ENCODE assay signal across 19 mouse cellular contexts in the genomic region with DNA sequence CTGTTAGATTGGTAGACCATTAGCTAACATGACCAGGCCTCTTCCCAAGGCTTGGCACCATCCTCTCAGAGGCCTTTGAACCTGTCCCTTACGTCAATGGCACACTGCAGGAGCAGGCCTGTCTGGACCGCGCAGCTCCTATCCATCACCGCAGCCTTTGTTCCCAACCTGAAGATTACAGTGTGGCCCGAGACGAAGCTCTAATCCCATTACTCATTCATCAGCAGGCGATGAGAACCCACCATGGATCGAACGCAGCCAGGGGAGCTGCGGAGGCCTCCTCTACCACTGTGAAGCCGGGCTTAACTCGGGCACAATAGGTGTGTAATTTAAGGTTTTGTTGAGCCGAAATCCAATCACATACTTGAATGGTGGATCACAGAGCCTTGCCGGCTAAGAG. TPM values are rescaled to one million over a fixed set of nuclear protein-coding genes. Genes with fewer than 3 reads are reported as not detected.
DNase-seq lines count a peak whose midpoint lies in the region; ATAC-seq and TF ChIP-seq lines count a peak whose summit lies in the region.
"Had no signal": no experiment of that assay in that cellular context is flagged by ENCODE, and none has a peak within 500 bp of the region (broad histone marks: within the 10 kb centered on the region; RNA-seq: fewer than 3 reads in every experiment).

No protein-coding gene starts in this region.

- H3K27me3 ChIP-seq in forebrain, embryonic 11.5 days (ENCODE audit: control insufficient read depth, insufficient read depth, low read length): peaks cover 39% of the 10 kb centered on the region
- peaks cover 5% of the 10 kb centered on the region; the same call in 1 of the 2 replicates for H3K27me3 ChIP-seq in forebrain, postnatal 0 days (ENCODE audit: insufficient read depth, low read length)
- H3K27me3 ChIP-seq in kidney, embryonic 16.5 days (ENCODE audit: insufficient read depth, low read length): no peaks in the 10 kb centered on the region
- peaks cover 93% of the 10 kb centered on the region for H3K27me3 ChIP-seq in midbrain, embryonic 12.5 days
- H3K27me3 ChIP-seq in midbrain, embryonic 16.5 days (ENCODE audit: control insufficient read depth, insufficient read depth, low read depth, low read length): peaks cover 9% of the 10 kb centered on the region
- H3K27me3 ChIP-seq: CH12.LX had no signal

- H3K9me3 ChIP-seq in forebrain, embryonic 11.5 days (ENCODE audit: control insufficient read depth, low read length): no peaks in the 10 kb centered on the region
- H3K9me3 ChIP-seq in forebrain, postnatal 0 days (ENCODE audit: low read length): no peaks in the 10 kb centered on the region
- H3K9me3 ChIP-seq in kidney, embryonic 16.5 days (ENCODE audit: low read length): no peaks in the 10 kb centered on the region
- H3K9me3 ChIP-seq in midbrain, embryonic 12.5 days: no peaks in the 10 kb centered on the region
- no peaks in the 10 kb centered on the region for H3K9me3 ChIP-seq in midbrain, embryonic 16.5 days (replicated peaks; ENCODE audit: control insufficient read depth, low read length, poor library complexity, severe bottlenecking)
- H3K9me3 ChIP-seq: heart, embryonic 10.5 days; hindbrain, embryonic 13.5 days had no signal

- 10% methylated on average over 14 of the region's 14 CpGs for WGBS in forebrain, embryonic 11.5 days
- 17% methylated on average over 14 of the region's 14 CpGs for WGBS in forebrain, postnatal 0 days
- 76% methylated on average over 14 of the region's 14 CpGs for WGBS in kidney, embryonic 16.5 days
- whole genome bisulfite sequencing in midbrain, embryonic 12.5 days: 8% methylated on average over 14 of the region's 14 CpGs
- WGBS in midbrain, embryonic 16.5 days: 18% methylated on average over 14 of the region's 14 CpGs

- DNase-seq in forebrain, embryonic 11.5 days (ENCODE audit: low spot score): peak; percentile 62
- no peak for DNase-seq in forebrain, postnatal 0 days
- DNase-seq in kidney, adult 11 months: no peak
- DNase-seq in adrenal gland, adult (ENCODE audit: inconsistent age in 2 of 2, low spot score in 1 of 2): no peak
- DNase-seq: adrenal gland, adult 2 months; adrenal gland, postnatal 25 days; cerebellum, adult 2 months; cerebellum, postnatal 10 days; gastrocnemius, postnatal 36 days; heart, postnatal 4 days had no signal

- H3K27ac ChIP-seq in forebrain, embryonic 11.5 days (ENCODE audit: low read depth, low read length): no peak overlapping the region
- H3K27ac ChIP-seq in forebrain, postnatal 0 days (ENCODE audit: low read depth, low read length): no peak overlapping the region
- H3K27ac ChIP-seq in kidney, embryonic 16.5 days (ENCODE audit: low read length): no peak overlapping the region
- no peak overlapping the region for H3K27ac ChIP-seq in midbrain, embryonic 12.5 days (replicated peaks)
- H3K27ac ChIP-seq in midbrain, embryonic 16.5 days (ENCODE audit: low read length): no peak overlapping the region
- H3K27ac ChIP-seq: heart, embryonic 10.5 days; hindbrain, embryonic 13.5 days had no signal

- no peak overlapping the region for H3K4me2 ChIP-seq in forebrain, embryonic 11.5 days (ENCODE audit: low read depth, low read length, severe bottlenecking)
- no peak overlapping the region for H3K4me2 ChIP-seq in forebrain, postnatal 0 days (ENCODE audit: low read depth)
- H3K4me2 ChIP-seq in kidney, embryonic 16.5 days (replicated peaks; ENCODE audit: low read depth, low read length): no peak overlapping the region
- H3K4me2 ChIP-seq in midbrain, embryonic 12.5 days (replicated peaks): no peak overlapping the region
- H3K4me2 ChIP-seq in midbrain, embryonic 16.5 days (ENCODE audit: low read length): no peak overlapping the region
- H3K4me2 ChIP-seq: hindbrain, embryonic 13.5 days had no signal

- ATAC-seq in forebrain, embryonic 11.5 days (replicated peaks; ENCODE audit: low FRiP score): no peak
- ATAC-seq in forebrain, postnatal 0 days: no peak
- ATAC-seq in kidney, embryonic 16.5 days (ENCODE audit: low FRiP score, low TSS enrichment): peak; percentile 23; the same call in 1 of the 2 replicates
- ATAC-seq in midbrain, embryonic 12.5 days (ENCODE audit: low FRiP score, low read depth): peak; percentile 63
- peak; percentile 14; the same call in 1 of the 2 replicates for ATAC-seq in midbrain, embryonic 16.5 days
- ATAC-seq: activated CD4-positive, CD25-positive, alpha-beta regulatory T cell, adult 4 months; forebrain, embryonic 14.5 days; Patski had no signal

- no peak overlapping the region for H3K9ac ChIP-seq in forebrain, embryonic 11.5 days (ENCODE audit: low read length)
- no peak overlapping the region for H3K9ac ChIP-seq in forebrain, postnatal 0 days
- no peak overlapping the region for H3K9ac ChIP-seq in kidney, embryonic 16.5 days (replicated peaks; ENCODE audit: low read length)
- H3K9ac ChIP-seq in midbrain, embryonic 12.5 days (replicated peaks): no peak overlapping the region
- no peak overlapping the region for H3K9ac ChIP-seq in midbrain, embryonic 16.5 days (ENCODE audit: low read depth, low read length)
- H3K9ac ChIP-seq: hindbrain, embryonic 13.5 days had no signal

- H3K4me3 ChIP-seq in forebrain, embryonic 11.5 days (ENCODE audit: low read depth, low read length): no peak overlapping the region
- H3K4me3 ChIP-seq in forebrain, postnatal 0 days (ENCODE audit: low read depth, low read length): no peak overlapping the region
- H3K4me3 ChIP-seq in kidney, embryonic 16.5 days (ENCODE audit: low read length): no peak overlapping the region
- no peak overlapping the region for H3K4me3 ChIP-seq in midbrain, embryonic 12.5 days
- no peak overlapping the region for H3K4me3 ChIP-seq in midbrain, embryonic 16.5 days (ENCODE audit: low read depth, low read length)
- H3K4me3 ChIP-seq: heart, embryonic 10.5 days; hindbrain, embryonic 13.5 days had no signal

- no peaks in the 10 kb centered on the region for H3K36me3 ChIP-seq in forebrain, embryonic 11.5 days (ENCODE audit: control insufficient read depth, insufficient read depth, low read length)
- H3K36me3 ChIP-seq in forebrain, postnatal 0 days (ENCODE audit: insufficient read depth): no peaks in the 10 kb centered on the region
- no peaks in the 10 kb centered on the region for H3K36me3 ChIP-seq in kidney, embryonic 16.5 days (ENCODE audit: insufficient read depth, low read length)
- H3K36me3 ChIP-seq in midbrain, embryonic 12.5 days: no peaks in the 10 kb centered on the region
- H3K36me3 ChIP-seq in midbrain, embryonic 16.5 days (ENCODE audit: control insufficient read depth, insufficient read depth, low read length): no peaks in the 10 kb centered on the region
- H3K36me3 ChIP-seq: heart, embryonic 10.5 days; hindbrain, embryonic 13.5 days had no signal

- H3K4me1 ChIP-seq in forebrain, embryonic 11.5 days (replicated peaks; ENCODE audit: control insufficient read depth, insufficient read depth, low read length): peaks cover 6% of the 10 kb centered on the region; the same call in 1 of the 2 replicates
- H3K4me1 ChIP-seq in forebrain, postnatal 0 days (ENCODE audit: insufficient read depth): no peaks in the 10 kb centered on the region
- H3K4me1 ChIP-seq in kidney, embryonic 16.5 days (ENCODE audit: insufficient read depth, low read length): no peaks in the 10 kb centered on the region
- H3K4me1 ChIP-seq in midbrain, embryonic 12.5 days: peaks cover 9% of the 10 kb centered on the region; the same call in 1 of the 2 replicates
- H3K4me1 ChIP-seq in midbrain, embryonic 16.5 days (ENCODE audit: control insufficient read depth, insufficient read depth, low read length): no peaks in the 10 kb centered on the region
- H3K4me1 ChIP-seq: hindbrain, embryonic 13.5 days had no signal

- no peak for TF ChIP-seq CTCF in forebrain, postnatal 0 days (IDR thresholded peaks at IDR 0.05; ENCODE audit: low read depth)

RNA-seq across cellular contexts. Expression of gene Irx3, which starts 54.0 kb away (rescaled TPM):
- polyA plus RNA-seq in forebrain, embryonic 11.5 days (2014; fragmentation: Nextera tagmentation; extraction: Ambion mirVana): 11.4 and 14.7 TPM in 2 replicates
- 0.85 and 2.6 TPM in 2 replicates for total RNA-seq in forebrain, postnatal 0 days (2014; rRNA removed)
- polyA plus RNA-seq in forebrain, postnatal 0 days (2015; fragmentation: Nextera tagmentation; extraction: Ambion mirVana): 0.34 and 1.3 TPM in 2 replicates
- 14.5 and 14.7 TPM in 2 replicates for polyA plus RNA-seq in kidney, embryonic 16.5 days (2015; fragmentation: Nextera tagmentation; extraction: Ambion mirVana)
- polyA plus RNA-seq in midbrain, embryonic 12.5 days (2016; fragmentation: Nextera tagmentation; extraction: Ambion mirVana): 73.4 and 73.9 TPM in 2 replicates
- 16.2 and 16.9 TPM in 2 replicates for polyA plus RNA-seq in midbrain, embryonic 16.5 days (2015; fragmentation: Nextera tagmentation; extraction: Ambion mirVana)
- total RNA-seq: CH12.LX had no signal
- polyA plus RNA-seq: activated CD4-positive, CD25-positive, alpha-beta regulatory T cell, adult 4 months had no signal

Comparison
In these comparisons a context has a peak if more than half of its experiments do, and no peak if none do; other contexts are left out.
1. ATAC-seq: peak in kidney, embryonic 16.5 days (single experiment), midbrain, embryonic 12.5 days (single experiment) and midbrain, embryonic 16.5 days (single experiment); none in forebrain, embryonic 11.5 days (single experiment) and forebrain, postnatal 0 days (single experiment).